Mouse (Mus musculus): ENCODE data around the gene Crebzf.

GRCm38 (mm10) chr7:90476313-90477245, 34.0 kb downstream of the Crebzf start, which contains the start of gene Dlg2:
- TF ChIP-seq CTCF (IDR thresholded peaks at IDR 0.05; ENCODE audit: borderline replicate concordance, control insufficient read depth, extremely low read depth, insufficient read depth, low read length, poor library complexity): no peak
- no peak for TF ChIP-seq POLR2A (IDR thresholded peaks at IDR 0.05; ENCODE audit: control insufficient read depth, extremely low read depth, insufficient read depth, low read length, poor library complexity)
